Mouse (Mus musculus): Measurements from ENCODE around the gene Il1r1. TPM values are rescaled to one million over a fixed set of nuclear protein-coding genes. Genes with fewer than 3 reads are reported as not detected.

The Il1r1 gene
- polyA plus RNA-seq, 1 experiment = 2.1 TPM

DNA sequence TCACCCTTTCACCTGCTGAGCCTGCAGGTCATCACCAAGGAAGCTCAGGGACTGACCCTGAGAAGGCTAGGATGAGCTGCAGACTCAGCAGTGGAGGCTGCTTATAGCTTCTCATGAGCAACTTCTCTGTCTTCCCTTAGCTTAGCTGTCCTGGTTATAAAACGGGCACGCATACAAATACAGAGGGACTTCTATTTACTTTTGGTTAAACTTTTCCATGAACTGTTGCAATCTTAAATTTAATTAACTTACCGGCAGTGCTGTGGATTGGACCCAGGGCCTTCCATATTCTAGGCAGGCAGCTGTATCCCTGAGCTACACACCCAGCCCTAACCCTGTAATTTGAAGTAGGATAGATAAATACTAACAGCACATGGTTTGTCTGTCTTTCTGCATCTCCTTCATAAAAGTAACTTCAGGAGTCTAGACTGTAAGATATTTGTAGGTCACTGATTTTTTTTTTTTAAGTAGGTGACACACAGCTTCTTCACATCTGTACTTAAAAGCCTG is 4.9 kb downstream of the Il1r1 start:
- DNase-seq (ENCODE audit: low read depth, low spot score) = no peak

DNA sequence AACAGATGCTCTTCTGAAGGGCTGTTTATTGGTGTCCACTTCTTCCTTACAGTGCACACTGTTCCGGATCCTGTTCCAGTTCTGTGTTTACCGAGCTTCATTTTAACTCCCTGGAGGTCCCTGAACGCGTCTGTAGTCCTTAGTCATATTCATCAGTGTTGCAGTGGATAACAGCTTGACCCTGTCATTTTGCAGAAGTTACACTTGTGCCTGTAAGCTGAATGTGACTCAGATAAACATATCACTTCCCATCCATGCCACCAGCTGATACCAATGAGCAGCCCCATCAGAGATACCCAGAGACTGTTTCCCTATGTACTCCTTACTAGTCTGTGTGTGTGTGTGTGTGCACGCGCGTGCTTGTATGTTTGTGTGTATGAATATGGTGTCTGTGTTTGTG is 5.5 kb downstream of the Il1r1 start:
- 41% methylated on average over 7 of the region's 7 CpGs for WGBS
- no peak for DNase-seq (ENCODE audit: low read depth, low spot score)

More for the DNA sequence above, 4.9 kb downstream of the Il1r1 start:
- 17% methylated on average over 3 of the region's 3 CpGs for WGBS

DNA sequence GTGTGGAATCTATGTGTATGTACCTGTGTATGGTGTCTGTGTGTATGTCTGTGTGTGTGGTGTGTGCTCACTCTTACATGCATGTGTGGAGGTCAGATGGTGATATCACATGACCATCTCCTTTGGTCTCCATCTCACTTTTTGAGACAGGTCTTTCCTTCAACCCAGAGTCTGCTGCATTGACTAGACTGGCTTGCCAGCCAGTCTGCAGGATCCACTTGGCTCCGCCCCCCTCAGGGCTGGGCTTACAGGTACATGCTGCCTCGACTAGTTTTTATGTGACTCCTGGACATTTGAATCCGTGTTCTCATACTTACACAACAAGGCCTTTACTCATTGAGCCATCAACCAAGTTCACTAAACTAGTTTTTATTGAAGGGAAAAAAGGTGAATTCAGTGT is 6.2 kb downstream of the Il1r1 start:
- WGBS = 86% methylated on average over 3 of the region's 3 CpGs
- no peak for DNase-seq (ENCODE audit: low read depth, low spot score)

DNA sequence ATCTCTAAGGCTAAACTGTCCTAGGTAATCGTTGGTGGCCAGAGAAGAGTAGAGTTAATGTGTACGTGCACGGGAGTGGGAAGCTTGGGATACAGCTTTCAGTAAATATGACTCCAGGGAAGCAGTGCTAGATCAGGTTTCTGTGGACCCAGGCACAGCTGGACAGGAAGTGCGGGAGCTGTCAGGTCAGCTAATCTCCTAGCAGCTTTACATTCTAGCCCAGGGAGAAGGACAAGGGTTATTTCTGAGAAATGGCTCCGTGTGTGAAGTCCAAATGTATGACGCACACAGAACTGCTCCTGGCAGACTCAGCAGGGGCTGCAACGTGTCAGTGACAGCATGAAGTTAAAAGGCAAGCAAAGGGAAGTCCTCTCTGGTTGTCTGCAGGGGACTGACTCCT is 8.3 kb downstream of the Il1r1 start:
- no peak for DNase-seq (ENCODE audit: low read depth, low spot score)
- WGBS = 38% methylated on average over 7 of the region's 7 CpGs

DNA sequence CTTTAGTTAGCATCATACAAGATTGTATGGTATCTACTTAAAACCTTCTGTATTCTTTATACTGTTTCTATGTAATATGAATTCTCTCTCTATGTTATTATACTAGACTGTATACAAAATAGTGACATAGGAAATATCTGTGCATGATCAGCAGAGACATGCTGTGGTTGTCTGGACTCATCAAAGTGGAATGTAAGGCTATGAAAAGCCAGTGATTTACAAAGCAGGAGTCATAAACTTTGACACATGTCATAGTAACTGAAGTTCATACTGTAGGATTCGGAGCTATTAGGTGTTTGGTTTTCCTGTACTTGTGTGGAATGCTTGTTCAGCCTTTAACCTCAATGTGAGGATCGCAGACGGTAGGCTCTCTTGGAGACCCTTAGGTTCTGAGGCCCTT is 8.7 kb downstream of the Il1r1 start:
- DNase-seq (ENCODE audit: low read depth, low spot score) = no peak
- 62% methylated on average over 3 of the region's 3 CpGs for WGBS

DNA sequence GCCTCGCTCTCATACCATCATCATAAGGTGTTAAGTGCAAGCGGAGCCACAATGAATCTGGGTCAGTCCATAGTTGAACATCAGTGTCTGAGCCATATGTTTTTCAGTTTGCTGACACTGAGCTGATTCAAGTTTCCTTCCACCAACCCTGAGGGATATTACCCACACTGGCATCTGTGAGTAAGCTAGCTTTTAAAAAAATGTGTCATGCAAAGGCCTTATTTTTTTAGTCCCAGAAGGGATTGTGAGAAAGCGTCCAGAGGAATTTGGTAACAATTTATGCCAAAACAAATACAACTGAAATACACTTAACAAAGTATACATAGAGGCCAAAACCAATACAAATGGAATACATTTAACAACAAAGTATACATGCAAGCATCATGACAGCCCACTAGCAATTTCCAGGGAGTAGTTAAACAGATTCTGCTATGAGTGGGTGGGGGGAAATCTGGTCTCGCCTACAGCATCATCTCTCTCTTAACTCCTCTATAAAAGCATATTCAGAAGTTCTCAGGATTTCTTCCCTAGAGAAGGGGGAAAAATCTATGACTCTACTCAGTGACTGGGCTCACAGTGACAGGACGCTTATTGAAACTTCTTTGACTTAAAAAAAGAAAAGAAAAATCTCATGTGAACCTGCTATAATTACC is 10.8 kb downstream of the Il1r1 start:
- no peak for DNase-seq (ENCODE audit: low read depth, low spot score)
- 82% methylated on average over 5 of the region's 5 CpGs for WGBS

DNA sequence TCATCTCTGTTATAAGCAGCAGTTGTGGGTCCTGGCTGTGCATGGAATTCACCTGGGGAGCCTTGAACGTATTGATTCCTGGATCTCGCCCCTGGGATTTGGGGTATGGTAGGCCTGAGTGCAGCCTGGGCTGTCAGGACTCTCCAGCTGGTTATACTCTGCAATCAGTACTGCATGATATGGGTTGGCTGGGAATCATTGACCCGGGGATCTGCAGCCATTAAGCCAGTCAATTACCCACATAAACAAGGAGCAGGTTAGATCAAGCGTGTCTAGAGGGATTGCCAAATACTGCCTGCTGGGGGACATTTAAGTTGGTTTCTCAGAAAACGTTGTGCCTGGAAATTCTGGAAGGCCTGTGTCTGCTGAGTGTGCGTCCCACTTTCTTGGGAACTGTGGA is 11.8 kb downstream of the Il1r1 start:
- 50% methylated on average over 6 of the region's 6 CpGs for WGBS
- DNase-seq (ENCODE audit: low read depth, low spot score) = no peak

DNA sequence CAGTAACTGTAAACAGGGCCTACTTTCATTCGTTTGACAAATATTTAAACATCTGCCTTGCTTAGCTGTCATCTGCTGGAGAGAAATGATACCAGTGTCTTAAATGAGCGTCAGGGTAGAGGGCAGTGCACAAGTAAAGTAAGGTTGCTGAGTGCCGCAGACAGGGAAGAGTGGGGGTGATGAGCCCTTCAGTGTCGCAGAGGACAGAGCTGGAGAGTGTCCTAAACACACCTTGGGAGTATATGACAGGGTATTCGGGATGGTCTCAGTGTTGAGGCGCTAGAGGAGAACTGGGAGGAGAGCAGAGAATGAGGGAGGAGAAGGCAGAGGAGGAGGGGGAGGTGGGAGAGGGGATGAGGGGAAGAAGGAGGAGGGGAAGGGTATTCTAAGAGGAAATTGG is 12.2 kb downstream of the Il1r1 start:
- WGBS = 62% methylated on average over 6 of the region's 6 CpGs
- no peak for DNase-seq (ENCODE audit: low read depth, low spot score)

DNA sequence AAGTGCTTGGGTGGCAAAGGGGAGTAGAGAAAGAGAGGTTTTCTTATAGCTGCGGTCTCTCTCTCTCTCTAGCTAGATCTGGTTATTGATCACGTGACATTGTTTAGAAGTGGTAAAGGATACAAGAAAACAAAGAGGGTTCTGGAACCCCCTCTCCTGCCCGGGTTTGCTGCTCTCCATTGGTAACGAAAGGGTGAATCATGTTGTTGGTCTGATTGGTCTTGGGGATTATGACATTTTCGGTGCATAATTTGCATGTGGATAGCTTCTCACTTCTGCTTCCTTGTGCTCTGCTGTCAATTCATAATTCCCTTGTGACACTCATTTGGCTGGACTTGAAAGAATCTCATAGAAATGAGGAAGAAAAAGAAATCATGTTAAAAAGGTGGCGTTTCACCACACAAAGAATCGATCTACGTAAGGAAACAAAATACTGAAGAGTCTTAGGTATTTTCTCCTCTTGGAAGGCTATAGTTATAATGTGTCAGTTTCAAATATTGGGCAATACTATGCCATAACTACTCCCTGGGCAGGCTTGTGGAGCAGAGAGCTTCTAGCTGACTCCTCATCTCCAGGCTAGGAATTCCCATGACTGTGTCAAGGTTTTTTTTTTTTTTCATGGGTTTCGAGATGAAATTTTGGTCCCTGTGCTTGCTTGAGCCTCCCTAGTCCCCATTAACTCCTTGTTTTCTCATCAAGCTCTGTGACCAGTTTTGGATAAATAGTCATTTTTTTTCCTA is 15.6 kb downstream of the Il1r1 start:
- DNase-seq (ENCODE audit: low read depth, low spot score) = no peak
- 88% methylated on average over 9 of the region's 9 CpGs for WGBS

DNA sequence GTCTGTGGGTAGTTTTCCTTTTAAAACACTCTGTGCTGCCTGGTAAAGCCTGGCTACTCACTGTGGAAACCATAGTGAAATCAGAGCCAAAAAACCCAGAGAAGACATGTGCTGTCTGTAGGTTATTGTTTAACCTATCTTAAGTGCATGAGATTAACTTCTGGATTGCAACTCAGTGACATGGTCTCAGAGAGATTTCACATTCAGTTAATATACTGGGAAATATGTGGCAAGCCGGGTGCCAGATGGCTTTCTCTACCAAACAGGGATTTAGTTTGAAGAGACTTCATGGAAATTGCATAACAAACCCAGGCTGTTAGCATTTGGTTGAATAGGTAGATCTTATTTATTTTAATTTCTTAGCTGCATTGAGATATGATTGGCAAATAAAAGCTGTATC is 17.8 kb downstream of the Il1r1 start:
- WGBS = 13% methylated on average over 1 of the region's 1 CpGs
- DNase-seq (ENCODE audit: low read depth, low spot score) = no peak

DNA sequence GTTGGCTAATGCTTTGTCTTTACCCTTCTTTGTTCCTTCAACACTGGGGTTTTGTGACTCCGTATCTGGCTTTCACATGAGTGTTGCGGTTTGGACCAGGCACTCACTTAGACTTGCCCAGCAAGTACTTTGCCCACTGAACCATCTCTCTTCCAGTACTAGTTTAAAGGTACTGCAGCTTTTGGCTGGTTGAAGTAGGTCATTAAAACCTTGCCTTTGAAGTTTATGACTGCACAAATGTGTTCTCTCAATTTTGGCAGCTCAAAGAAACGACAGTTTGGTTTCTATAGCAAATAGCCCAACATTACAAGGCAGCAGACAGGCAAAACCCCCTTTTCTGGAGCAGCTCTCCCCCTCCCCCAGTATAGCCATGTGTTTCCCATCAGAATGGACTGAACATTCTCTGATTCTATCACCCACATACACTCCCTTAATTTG is 18.7 kb downstream of the Il1r1 start:
- 24% methylated on average over 3 of the region's 3 CpGs for WGBS
- DNase-seq (ENCODE audit: low read depth, low spot score) = no peak

DNA sequence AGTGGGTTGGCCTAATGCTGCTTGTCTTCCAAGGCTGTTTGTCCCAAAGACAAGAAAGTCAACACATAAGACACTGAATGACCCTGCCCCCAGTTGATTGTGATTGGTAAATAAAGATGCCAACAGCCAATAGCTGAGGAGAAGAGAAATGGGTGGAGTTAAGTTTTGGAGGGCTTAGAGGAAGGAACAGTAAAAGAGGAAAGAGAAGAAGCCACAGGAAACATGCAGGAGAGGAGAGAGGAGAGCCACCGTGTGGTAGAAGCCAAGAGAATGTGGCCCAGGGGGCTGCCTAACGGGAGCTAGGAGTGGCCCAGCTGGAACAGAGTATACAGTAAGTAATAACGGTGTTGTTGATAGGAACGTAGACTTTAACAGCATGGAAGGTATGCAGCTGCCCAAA is 25.5 kb downstream of the Il1r1 start:
- no peak for DNase-seq (ENCODE audit: low read depth, low spot score)
- 31% methylated on average over 4 of the region's 4 CpGs for WGBS

DNA sequence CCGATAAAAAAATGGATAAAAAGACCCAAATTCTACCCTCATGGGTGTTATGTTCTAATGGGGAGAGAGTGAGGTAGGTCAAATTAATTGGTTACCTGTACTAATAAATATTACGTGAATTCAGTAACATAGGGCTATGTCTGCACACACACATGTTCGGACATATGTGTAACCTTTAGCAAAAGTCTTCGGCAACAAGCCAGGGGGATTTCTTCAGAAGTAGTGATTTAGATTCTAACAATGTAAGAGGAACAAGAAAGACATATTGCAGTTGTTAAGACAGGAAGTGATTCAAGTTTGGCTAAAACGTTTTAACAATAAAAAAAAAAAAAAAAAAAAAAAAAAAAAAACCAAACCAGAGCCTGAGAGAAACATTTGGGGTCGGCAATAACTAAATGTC is 27.6 kb downstream of the Il1r1 start:
- no peak for DNase-seq (ENCODE audit: low read depth, low spot score)
- 79% methylated on average over 6 of the region's 6 CpGs for WGBS

DNA sequence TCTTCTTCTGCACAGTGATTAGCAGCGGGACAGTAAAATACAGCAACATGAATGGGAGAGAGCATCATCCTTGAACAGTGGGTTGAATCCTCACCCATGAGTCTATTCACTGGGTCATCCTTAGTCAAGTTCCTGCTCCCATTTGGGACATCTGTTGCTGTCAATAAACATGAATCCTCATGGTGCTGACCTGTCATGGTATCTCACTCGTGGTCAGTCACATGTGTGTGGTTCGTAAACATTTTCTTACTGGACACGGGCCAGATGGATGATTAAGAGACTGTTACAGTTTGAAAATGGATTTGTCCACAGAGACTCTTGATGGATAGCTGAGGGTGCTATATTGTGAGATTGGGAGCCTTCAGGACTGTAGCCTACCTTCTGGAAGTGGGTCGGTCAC is 29.1 kb downstream of the Il1r1 start:
- WGBS = 75% methylated on average over 5 of the region's 5 CpGs
- DNase-seq (ENCODE audit: low read depth, low spot score) = no peak

DNA sequence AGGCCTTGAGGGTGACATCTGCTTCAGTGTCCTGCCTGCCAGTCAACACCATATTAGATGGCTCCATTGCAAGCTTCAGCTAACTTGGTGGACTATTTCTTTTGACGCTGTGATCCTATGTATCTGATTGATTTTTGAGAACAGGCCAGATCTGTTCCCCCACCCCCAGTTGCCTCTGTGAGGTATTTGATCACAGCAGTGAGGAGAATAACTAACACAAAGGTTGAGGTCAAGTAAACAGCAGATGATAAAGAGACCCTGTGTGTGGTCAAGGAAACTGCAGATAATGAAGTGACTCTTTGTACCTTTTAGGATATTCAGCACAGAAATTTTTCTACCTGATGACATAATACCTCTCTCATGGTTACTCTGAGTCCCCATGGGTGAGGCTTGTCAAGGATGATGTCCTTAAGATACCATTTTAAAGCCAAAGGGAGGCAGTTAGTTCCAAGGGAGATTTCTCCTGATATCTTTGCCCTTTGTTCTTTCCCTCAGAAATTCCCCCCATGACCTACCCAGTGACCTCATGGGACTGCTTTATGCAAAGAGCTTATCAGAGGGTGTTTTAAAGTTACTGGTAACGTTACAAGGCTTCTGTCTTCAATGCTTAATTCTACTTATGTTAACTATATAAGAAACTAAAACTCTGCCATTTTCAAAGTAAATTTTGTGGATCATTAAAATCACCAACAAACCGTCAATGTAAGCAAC is 29.6 kb downstream of the Il1r1 start:
- WGBS = 75% methylated on average over 3 of the region's 3 CpGs
- DNase-seq (ENCODE audit: low read depth, low spot score) = no peak

DNA sequence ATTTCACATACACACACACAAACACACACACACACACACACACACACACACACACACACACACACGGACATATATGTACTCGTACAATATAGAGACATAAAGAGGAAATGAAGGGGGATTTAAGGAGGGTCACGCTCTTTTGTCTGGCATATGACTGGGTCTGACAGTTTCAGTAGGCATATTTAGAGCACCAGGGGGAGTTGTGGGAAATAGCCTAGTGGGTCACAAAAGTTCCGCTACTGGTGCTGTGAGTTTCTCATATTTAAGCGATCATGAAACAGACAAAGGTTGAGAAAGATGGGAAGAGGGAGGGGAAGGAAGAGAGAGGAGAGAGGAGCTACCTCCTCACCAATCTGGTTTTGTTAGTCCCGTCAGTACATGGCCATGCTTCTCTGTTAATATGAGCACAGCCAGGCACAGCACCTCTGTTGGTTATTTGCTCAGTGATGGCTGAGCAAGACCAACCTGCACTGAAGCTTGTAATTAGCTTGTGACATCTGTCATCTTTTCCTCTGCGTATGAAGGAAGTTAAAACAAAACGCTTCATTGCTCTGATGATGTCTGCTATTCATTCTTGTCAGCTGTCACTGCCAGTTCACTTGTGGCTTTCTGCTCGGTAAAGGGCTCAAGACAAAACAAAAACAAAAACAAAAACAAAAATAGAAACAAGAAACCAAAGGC is 37.7 kb downstream of the Il1r1 start:
- no peak for DNase-seq (ENCODE audit: low read depth, low spot score)
- 65% methylated on average over 9 of the region's 9 CpGs for WGBS

DNA sequence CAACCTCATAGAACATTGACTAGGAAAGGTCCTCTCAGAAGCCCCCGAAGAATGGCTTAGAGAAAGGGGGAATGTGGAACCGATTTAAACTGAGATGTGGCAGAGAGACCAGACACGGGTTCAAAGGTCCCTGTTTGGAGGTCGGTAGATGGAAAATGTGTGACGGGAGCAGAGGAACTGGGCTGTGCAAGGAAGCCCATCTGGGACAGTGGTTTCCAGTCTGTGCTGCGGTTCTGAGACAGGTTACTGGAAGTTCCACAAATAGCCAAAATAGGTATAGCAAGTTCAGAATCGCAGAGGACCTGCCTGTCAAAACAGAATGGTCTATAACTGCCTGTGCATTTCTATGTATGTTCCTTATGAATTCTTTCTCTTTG is 38.2 kb downstream of the Il1r1 start:
- WGBS = 60% methylated on average over 7 of the region's 7 CpGs
- no peak for DNase-seq (ENCODE audit: low read depth, low spot score)

DNA sequence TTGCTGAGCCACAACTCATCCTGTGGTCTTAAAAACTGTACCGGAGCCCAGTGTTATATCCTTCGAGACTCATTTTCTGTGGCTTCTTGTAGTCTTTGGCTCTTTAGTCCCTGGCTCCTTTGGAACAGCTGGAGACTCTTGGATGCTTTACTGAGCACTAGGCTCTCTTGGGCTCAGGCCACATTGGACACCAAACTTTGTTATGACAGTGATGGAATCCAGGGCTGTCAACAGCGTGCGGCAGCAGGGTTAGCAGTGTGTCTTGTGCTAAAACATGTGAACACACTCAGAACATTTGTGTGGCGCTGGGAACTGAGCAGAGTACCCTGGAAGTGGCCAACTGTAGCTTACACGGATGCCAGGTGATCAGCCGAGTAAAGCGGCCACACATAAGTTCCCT is 38.8 kb downstream of the Il1r1 start:
- no peak for DNase-seq (ENCODE audit: low read depth, low spot score)
- 83% methylated on average over 8 of the region's 8 CpGs for WGBS

DNA sequence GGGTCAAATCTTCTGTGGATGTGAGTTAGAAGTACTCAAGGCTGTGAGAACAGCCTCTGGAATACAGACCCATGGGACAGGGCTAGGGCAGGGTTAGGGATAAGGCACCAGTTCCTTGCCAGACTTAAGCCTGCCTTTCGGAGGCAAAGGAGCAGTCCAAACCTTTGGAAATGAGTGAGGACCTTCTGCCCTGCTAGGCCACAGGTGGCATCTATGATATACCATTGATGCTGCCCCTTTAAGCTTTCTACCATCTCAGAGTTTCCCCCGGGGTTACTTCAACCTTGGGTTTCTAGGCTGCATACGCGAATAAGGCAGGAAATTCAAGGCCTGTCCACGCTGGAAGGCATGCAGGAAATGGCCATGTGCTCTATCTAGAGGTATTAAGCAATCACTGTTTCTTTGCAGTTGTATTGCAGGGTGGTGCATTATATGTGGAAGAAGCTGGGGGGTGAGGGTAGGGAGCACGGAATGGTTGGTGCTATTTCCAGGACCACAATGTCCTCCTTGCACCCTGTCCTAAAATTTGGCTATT is 40.5 kb downstream of the Il1r1 start:
- no peak for DNase-seq (ENCODE audit: low read depth, low spot score)
- 58% methylated on average over 6 of the region's 6 CpGs for WGBS
